Mouse (Mus musculus): ENCODE measurements at regions not wholly inside any gene's neighbourhood (a gene's known extent, or its start where the extent isn't known, plus 50 kb on each side); places are given as distances from the start of the nearest gene placed in this dataset.

DNA sequence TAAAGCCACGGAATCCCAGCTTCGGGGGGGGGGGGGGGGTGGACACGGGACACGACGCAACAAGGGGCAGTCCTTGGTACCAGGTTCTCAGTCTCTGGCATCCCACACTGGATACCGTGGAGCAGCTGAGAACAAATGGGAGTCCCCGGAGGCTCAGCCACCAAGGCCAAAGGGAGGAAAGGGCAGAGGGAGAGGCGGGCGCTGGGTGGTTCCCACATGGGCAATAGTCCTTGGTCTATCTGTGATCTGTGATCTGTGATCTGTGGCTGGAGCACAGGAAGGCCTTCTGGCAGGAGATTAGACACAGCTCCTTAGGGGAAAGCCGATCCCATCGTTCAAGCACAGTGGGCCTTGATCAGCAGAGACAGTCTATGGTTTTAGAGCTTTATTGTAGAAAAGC, 314.0 kb upstream of the Hs6st1 start:
- no peak overlapping the region for H3K4me3 ChIP-seq (ENCODE audit: low read depth, low read length)
- H3K36me3 ChIP-seq (ENCODE audit: control insufficient read depth, insufficient read depth, low read length), result no peaks in the 10 kb centered on the region
- H3K9me3 ChIP-seq (replicated peaks; ENCODE audit: control insufficient read depth, low read length), result no peaks in the 10 kb centered on the region
- no peaks in the 10 kb centered on the region for H3K27me3 ChIP-seq (ENCODE audit: control insufficient read depth, insufficient read depth, low read length)
- no peak overlapping the region for H3K9ac ChIP-seq (ENCODE audit: low read depth, low read length)
- 70% methylated on average over 10 of the region's 11 CpGs for WGBS (ENCODE audit: insufficient replicate concordance)
- H3K4me2 ChIP-seq, result no peak overlapping the region
- no peak overlapping the region for H3K27ac ChIP-seq (ENCODE audit: low read depth, low read length)
- no peaks in the 10 kb centered on the region for H3K4me1 ChIP-seq (ENCODE audit: control insufficient read depth, insufficient read depth, low read length)
- ATAC-seq (replicated peaks; ENCODE audit: insufficient number of reproducible peaks, low FRiP score, low TSS enrichment), result no peak

DNA sequence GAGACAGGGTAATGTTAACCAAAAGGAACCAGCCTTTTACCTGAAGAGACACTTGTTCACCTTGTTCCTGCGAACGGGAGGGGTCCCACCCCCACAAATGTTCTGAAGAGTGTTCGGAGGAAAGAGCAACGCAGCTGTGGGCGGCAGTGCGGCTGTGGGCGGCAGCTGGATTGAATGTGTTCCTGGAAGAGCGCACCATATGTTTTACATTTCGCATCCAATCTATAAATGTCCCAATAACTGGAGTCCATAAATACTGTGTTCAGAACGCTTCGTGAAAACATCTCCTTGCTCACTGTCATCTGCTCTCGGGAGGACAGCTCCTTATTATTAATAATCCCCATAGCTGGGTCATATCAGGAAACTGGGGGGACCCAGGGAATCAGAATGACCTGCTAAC, 309.2 kb upstream of the Hs6st1 start:
- Histone ChIP-seq H3K36me3 (ENCODE audit: control insufficient read depth, insufficient read depth, low read length) (no peaks in the 10 kb centered on the region), H3K27me3 (ENCODE audit: control insufficient read depth, insufficient read depth, low read length) (no peaks in the 10 kb centered on the region), H3K27ac (ENCODE audit: low read depth, low read length) (no peak overlapping the region), H3K4me3 (ENCODE audit: low read depth, low read length) (no peak overlapping the region), H3K4me2 (no peak overlapping the region), H3K4me1 (ENCODE audit: control insufficient read depth, insufficient read depth, low read length) (peaks cover 5% of the 10 kb centered on the region; the same call in 1 of the 2 replicates), H3K9ac (ENCODE audit: low read depth, low read length) (no peak overlapping the region), H3K9me3 (replicated peaks; ENCODE audit: control insufficient read depth, low read length) (no peaks in the 10 kb centered on the region)
- 85% methylated on average over 12 of the region's 12 CpGs for WGBS (ENCODE audit: insufficient replicate concordance)
- ATAC-seq (replicated peaks; ENCODE audit: insufficient number of reproducible peaks, low FRiP score, low TSS enrichment), result no peak

DNA sequence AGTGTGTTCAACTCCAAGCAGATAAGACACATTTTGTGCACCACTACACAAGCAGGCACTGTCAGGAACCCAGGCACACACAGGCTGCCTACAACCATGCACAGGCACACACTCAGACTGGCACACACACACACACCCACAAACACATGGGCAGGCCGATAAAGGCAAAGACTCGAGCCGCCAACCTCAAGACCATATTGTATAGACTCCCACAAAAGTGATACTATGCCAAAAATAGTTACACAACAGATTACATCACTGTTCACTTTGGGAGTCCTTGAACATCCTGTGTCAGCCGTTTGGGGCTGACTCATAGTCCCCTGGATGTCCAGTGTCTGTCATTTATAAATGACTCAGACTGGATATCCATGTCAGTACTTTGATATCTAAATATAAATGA, 308.6 kb upstream of the Hs6st1 start:
- ATAC-seq (replicated peaks; ENCODE audit: insufficient number of reproducible peaks, low FRiP score, low TSS enrichment), result no peak
- Histone ChIP-seq H3K27ac (ENCODE audit: low read depth, low read length) (no peak overlapping the region), H3K36me3 (ENCODE audit: control insufficient read depth, insufficient read depth, low read length) (no peaks in the 10 kb centered on the region), H3K4me3 (ENCODE audit: low read depth, low read length) (no peak overlapping the region), H3K9ac (ENCODE audit: low read depth, low read length) (no peak overlapping the region), H3K4me1 (ENCODE audit: control insufficient read depth, insufficient read depth, low read length) (peaks cover 5% of the 10 kb centered on the region; the same call in 1 of the 2 replicates), H3K4me2 (no peak overlapping the region), H3K9me3 (replicated peaks; ENCODE audit: control insufficient read depth, low read length) (no peaks in the 10 kb centered on the region), H3K27me3 (ENCODE audit: control insufficient read depth, insufficient read depth, low read length) (no peaks in the 10 kb centered on the region)
- WGBS (ENCODE audit: insufficient replicate concordance), result 30% methylated on average over 4 of the region's 4 CpGs

DNA sequence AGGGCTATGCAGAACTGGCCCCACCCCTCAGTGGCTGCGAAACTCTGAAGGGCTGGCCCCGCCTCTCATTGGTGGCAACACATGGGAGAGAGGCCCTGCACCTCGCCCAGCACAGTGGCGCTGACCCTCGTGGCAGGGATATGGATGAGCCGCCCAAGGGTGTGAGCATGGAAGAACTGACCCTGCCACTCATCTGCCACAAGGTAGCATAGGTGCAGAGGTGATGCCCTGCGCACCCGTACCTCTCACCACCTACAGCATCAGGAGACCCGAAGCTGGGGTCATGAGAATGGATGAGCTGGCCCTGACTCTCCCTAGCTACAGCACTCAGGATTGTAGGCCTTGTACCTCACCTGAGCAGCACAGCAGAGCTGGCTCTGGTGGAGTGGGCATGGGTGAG, 305.1 kb upstream of the Hs6st1 start:
- Histone ChIP-seq H3K4me2 (no peak overlapping the region), H3K4me1 (ENCODE audit: control insufficient read depth, insufficient read depth, low read length) (peaks cover 5% of the 10 kb centered on the region; the same call in 1 of the 2 replicates)

DNA sequence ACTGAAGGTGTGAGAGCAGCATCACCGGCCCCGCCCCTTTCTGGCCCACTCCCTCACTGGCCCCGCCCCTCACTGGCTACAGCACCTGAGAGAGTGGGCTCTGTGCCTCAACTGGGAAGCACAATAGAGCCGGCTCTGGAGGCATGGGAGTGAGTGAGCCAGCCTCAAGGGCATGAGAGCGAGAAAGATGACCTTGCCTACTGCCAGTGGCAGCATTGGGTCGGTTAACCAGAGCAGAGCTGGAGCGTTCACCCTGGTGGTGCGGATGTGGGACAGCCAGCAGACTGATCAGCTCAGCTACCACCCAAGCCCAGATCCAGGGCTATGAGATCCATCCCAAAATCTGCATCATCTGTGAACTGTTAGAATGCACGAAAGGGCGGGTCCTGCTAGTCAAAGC, 304.7 kb upstream of the Hs6st1 start:
- Histone ChIP-seq H3K4me2 (no peak overlapping the region), H3K27me3 (ENCODE audit: control insufficient read depth, insufficient read depth, low read length) (no peaks in the 10 kb centered on the region), H3K27ac (ENCODE audit: low read depth, low read length) (no peak overlapping the region), H3K36me3 (ENCODE audit: control insufficient read depth, insufficient read depth, low read length) (no peaks in the 10 kb centered on the region), H3K4me3 (ENCODE audit: low read depth, low read length) (no peak overlapping the region), H3K9me3 (replicated peaks; ENCODE audit: control insufficient read depth, low read length) (no peaks in the 10 kb centered on the region), H3K9ac (ENCODE audit: low read depth, low read length) (no peak overlapping the region), H3K4me1 (ENCODE audit: control insufficient read depth, insufficient read depth, low read length) (peaks cover 5% of the 10 kb centered on the region; the same call in 1 of the 2 replicates)
- ATAC-seq (replicated peaks; ENCODE audit: insufficient number of reproducible peaks, low FRiP score, low TSS enrichment), result peak; percentile 49; the same call in 1 of the 2 replicates
- WGBS (ENCODE audit: insufficient replicate concordance), result 69% methylated on average over 10 of the region's 10 CpGs

More for the DNA sequence above, 305.1 kb upstream of the Hs6st1 start:
- WGBS (ENCODE audit: insufficient replicate concordance), result 83% methylated on average over 9 of the region's 9 CpGs
- Histone ChIP-seq H3K9ac (ENCODE audit: low read depth, low read length) (no peak overlapping the region), H3K9me3 (replicated peaks; ENCODE audit: control insufficient read depth, low read length) (no peaks in the 10 kb centered on the region), H3K36me3 (ENCODE audit: control insufficient read depth, insufficient read depth, low read length) (no peaks in the 10 kb centered on the region), H3K27ac (ENCODE audit: low read depth, low read length) (no peak overlapping the region), H3K4me3 (ENCODE audit: low read depth, low read length) (no peak overlapping the region), H3K27me3 (ENCODE audit: control insufficient read depth, insufficient read depth, low read length) (no peaks in the 10 kb centered on the region)
- ATAC-seq (replicated peaks; ENCODE audit: insufficient number of reproducible peaks, low FRiP score, low TSS enrichment), result no peak

DNA sequence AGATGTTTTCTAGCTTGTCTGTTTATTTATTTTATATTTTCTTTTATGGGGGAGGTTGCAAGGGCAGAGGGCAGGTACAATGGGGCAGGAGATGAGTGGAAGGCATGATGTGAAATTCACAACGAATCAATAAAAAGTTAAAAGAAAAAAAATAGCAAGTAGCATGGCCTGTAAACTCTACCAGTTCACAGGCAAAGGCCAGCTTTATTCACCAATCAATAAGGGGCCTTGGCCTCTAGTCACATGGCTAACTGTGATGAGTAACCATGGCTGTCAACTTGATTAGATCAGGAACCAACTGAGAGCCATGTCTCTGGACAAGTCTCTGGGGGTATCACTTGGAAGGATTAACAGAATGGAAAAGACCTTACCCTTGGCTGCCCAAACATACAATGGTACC, 304.1 kb upstream of the Hs6st1 start:
- H3K4me1 ChIP-seq (ENCODE audit: control insufficient read depth, insufficient read depth, low read length), result peaks cover 5% of the 10 kb centered on the region; the same call in 1 of the 2 replicates
- no peak overlapping the region for H3K4me2 ChIP-seq
- no peak overlapping the region for H3K9ac ChIP-seq (ENCODE audit: low read depth, low read length)
- no peak overlapping the region for H3K4me3 ChIP-seq (ENCODE audit: low read depth, low read length)
- H3K27ac ChIP-seq (ENCODE audit: low read depth, low read length), result no peak overlapping the region
- no peaks in the 10 kb centered on the region for H3K27me3 ChIP-seq (ENCODE audit: control insufficient read depth, insufficient read depth, low read length)
- 85% methylated on average over 1 of the region's 1 CpGs for WGBS (ENCODE audit: insufficient replicate concordance)
- H3K36me3 ChIP-seq (ENCODE audit: control insufficient read depth, insufficient read depth, low read length), result no peaks in the 10 kb centered on the region
- no peaks in the 10 kb centered on the region for H3K9me3 ChIP-seq (replicated peaks; ENCODE audit: control insufficient read depth, low read length)
- ATAC-seq (replicated peaks; ENCODE audit: insufficient number of reproducible peaks, low FRiP score, low TSS enrichment), result no peak

DNA sequence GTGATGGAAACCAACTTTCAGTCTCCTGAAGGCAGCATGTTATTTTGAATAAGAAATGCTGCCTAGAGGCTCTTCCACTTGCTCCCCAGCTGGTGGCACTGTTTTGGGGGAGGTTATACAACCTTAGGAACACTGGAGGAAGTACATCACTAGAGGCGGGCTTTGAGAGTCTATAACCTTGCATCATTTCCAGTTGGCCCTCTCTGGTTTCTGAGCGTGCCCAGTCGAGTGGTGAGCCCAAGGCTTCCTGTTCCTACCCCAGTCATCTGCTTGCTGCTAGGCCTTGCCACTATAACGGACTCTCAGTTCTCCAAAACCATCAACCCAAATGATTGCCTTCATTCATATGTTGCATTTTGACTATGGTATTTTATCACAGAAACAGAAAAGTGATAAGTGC, 302.5 kb upstream of the Hs6st1 start:
- Histone ChIP-seq H3K9ac (ENCODE audit: low read depth, low read length) (no peak overlapping the region), H3K4me3 (ENCODE audit: low read depth, low read length) (no peak overlapping the region), H3K36me3 (ENCODE audit: control insufficient read depth, insufficient read depth, low read length) (no peaks in the 10 kb centered on the region), H3K4me1 (ENCODE audit: control insufficient read depth, insufficient read depth, low read length) (no peaks in the 10 kb centered on the region), H3K9me3 (replicated peaks; ENCODE audit: control insufficient read depth, low read length) (no peaks in the 10 kb centered on the region), H3K27ac (ENCODE audit: low read depth, low read length) (no peak overlapping the region), H3K4me2 (no peak overlapping the region), H3K27me3 (ENCODE audit: control insufficient read depth, insufficient read depth, low read length) (no peaks in the 10 kb centered on the region)
- ATAC-seq (replicated peaks; ENCODE audit: insufficient number of reproducible peaks, low FRiP score, low TSS enrichment), result no peak
- 74% methylated on average over 4 of the region's 4 CpGs for WGBS (ENCODE audit: insufficient replicate concordance)

DNA sequence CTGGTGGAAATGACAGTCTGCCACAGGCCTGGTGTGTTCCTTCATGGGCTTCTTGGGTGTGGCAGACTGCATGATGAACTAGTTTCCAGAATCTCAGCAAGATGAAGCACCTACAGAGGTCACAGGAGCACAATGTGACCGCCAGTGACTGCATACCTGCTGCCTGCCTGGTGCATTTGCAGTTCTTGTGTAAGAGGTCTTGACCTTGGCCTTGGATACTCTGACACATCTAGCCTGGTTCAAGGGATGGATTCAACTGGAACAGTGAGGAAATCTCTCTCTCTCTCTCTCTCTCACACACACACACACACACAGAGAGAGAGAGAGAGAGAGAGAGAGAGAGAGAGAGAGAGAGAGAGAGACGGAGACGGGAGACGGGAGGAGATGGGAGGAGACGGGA, 301.9 kb upstream of the Hs6st1 start:
- Histone ChIP-seq H3K27me3 (ENCODE audit: control insufficient read depth, insufficient read depth, low read length) (no peaks in the 10 kb centered on the region), H3K4me2 (no peak overlapping the region), H3K9ac (ENCODE audit: low read depth, low read length) (no peak overlapping the region), H3K9me3 (replicated peaks; ENCODE audit: control insufficient read depth, low read length) (no peaks in the 10 kb centered on the region), H3K36me3 (ENCODE audit: control insufficient read depth, insufficient read depth, low read length) (no peaks in the 10 kb centered on the region), H3K4me1 (ENCODE audit: control insufficient read depth, insufficient read depth, low read length) (no peaks in the 10 kb centered on the region), H3K27ac (ENCODE audit: low read depth, low read length) (no peak overlapping the region), H3K4me3 (ENCODE audit: low read depth, low read length) (no peak overlapping the region)
- ATAC-seq (replicated peaks; ENCODE audit: insufficient number of reproducible peaks, low FRiP score, low TSS enrichment), result no peak
- WGBS (ENCODE audit: insufficient replicate concordance), result 88% methylated on average over 5 of the region's 5 CpGs

DNA sequence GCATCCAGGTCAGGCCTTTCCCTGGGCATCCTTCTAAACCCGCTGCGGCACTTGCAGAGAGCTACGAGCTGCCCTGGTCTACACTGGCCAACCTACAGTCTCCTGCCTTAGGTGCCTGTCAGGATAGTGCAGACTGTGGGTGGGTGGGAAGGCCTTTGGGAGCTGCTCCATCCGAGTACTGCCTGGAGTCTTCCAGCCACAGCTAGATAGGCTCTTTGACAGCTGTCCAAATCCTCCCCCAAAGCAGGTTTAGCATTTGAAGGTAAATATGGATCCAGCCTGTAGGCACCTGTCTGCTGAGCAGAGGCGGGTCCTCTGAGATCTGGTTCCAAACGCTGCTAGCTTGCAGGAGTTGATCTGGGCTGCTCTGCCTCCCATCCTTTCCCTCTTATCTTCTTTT, 295.6 kb upstream of the Hs6st1 start:
- H3K4me1 ChIP-seq (ENCODE audit: control insufficient read depth, insufficient read depth, low read length), result no peaks in the 10 kb centered on the region
- no peaks in the 10 kb centered on the region for H3K36me3 ChIP-seq (ENCODE audit: control insufficient read depth, insufficient read depth, low read length)
- no peak overlapping the region for H3K4me2 ChIP-seq
- no peaks in the 10 kb centered on the region for H3K9me3 ChIP-seq (replicated peaks; ENCODE audit: control insufficient read depth, low read length)
- no peak overlapping the region for H3K27ac ChIP-seq (ENCODE audit: low read depth, low read length)
- H3K4me3 ChIP-seq (ENCODE audit: low read depth, low read length), result no peak overlapping the region
- H3K27me3 ChIP-seq (ENCODE audit: control insufficient read depth, insufficient read depth, low read length), result no peaks in the 10 kb centered on the region
- 72% methylated on average over 6 of the region's 6 CpGs for WGBS (ENCODE audit: insufficient replicate concordance)
- no peak overlapping the region for H3K9ac ChIP-seq (ENCODE audit: low read depth, low read length)
- no peak for ATAC-seq (replicated peaks; ENCODE audit: insufficient number of reproducible peaks, low FRiP score, low TSS enrichment)

Measured in heart, embryonic 11.5 days (tissue).